10 mouse cellular contexts compared by ENCODE assay signal in the genomic region with DNA sequence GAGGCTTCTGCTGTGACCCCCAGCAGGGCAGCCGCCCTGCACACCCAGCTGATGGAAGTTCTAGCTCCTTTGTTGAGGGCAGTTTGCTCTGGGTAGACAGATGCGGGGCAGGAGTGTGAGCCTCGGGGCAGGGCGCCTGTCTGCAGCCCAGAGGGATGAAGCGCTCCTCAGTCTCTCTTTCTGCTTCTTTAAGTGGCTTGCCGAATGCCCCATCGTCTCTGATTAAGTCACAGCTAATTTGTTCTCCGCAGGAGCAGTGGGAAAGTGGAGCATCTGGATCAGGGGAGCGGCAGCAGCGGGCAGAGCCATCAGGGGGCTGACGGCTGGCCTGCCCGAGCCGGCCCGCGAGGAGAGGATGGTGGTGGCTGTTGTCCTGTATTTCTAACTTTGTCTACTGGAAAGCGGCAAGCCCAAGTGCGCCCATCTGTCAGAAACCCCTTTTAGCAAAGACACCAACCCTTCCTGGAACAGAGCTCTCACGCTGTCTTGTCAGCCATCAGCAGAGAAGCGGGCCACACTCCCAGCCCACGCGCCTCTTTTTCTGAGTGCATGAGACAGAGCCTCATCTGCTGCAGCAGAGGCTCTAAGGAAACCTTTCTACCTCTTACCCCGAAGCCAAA. TPM values are rescaled to one million over a fixed set of nuclear protein-coding genes. Genes with fewer than 3 reads are reported as not detected.
DNase-seq lines count a peak whose midpoint lies in the region; TF ChIP-seq lines count a peak whose summit lies in the region.
"Had no signal": no experiment of that assay in that cellular context is flagged by ENCODE, and none has a peak within 500 bp of the region (broad histone marks: within the 10 kb centered on the region; RNA-seq: fewer than 3 reads in every experiment).

No protein-coding gene starts in this region.

- no peak for TF ChIP-seq CTCF in brain, embryonic 14.5 days (IDR thresholded peaks at IDR 0.05; ENCODE audit: borderline replicate concordance, extremely low read depth, insufficient read depth, insufficient read length)
- TF ChIP-seq CTCF in cerebellum, adult 2 months (IDR thresholded peaks at IDR 0.05; ENCODE audit: borderline replicate concordance, insufficient read depth, low read depth, low read length) = no peak

- DNase-seq in brain, embryonic 14.5 days (ENCODE audit: low read depth) = peak; percentile 34
- peak; percentile 90 to 93 for DNase-seq in frontal cortex, adult 2 months (ENCODE audit: extremely low spot score in 1 of 2, low spot score in 1 of 2)
- DNase-seq in layer of hippocampus, postnatal 10 days (ENCODE audit: low spot score in 2 of 2) = peak; percentile 22 to 36
- DNase-seq in retina, postnatal 1 day = peak; percentile 85
- DNase-seq in kidney, postnatal 36 days = no peak
- no peak for DNase-seq in thymus, postnatal 0 days (ENCODE audit: low spot score)
- no peak for DNase-seq in cerebellum, adult 2 months
- DNase-seq: lung, embryonic 14.5 days had no signal

- H3K4me1 ChIP-seq in cerebellum, adult 2 months (ENCODE audit: control insufficient read depth, insufficient read depth, low read length) = no peaks in the 10 kb centered on the region
- H3K4me1 ChIP-seq: heart, embryonic 10.5 days; limb, embryonic 12.5 days had no signal

- no peaks in the 10 kb centered on the region for H3K27me3 ChIP-seq in cerebellum, adult 2 months (ENCODE audit: control insufficient read depth, insufficient read depth, low read length)
- H3K27me3 ChIP-seq: limb, embryonic 12.5 days had no signal

- H3K27ac ChIP-seq in cerebellum, adult 2 months (ENCODE audit: insufficient read depth, low read length) = no peak overlapping the region
- H3K27ac ChIP-seq: heart, embryonic 10.5 days; limb, embryonic 12.5 days had no signal

- no peak for TF ChIP-seq POLR2A in brain, embryonic 14.5 days (IDR thresholded peaks at IDR 0.05; ENCODE audit: borderline replicate concordance, extremely low read depth, insufficient read depth, insufficient read length, poor library complexity, severe bottlenecking)
- TF ChIP-seq POLR2A in cerebellum, adult 2 months (IDR thresholded peaks at IDR 0.05; ENCODE audit: borderline replicate concordance, insufficient read depth, low read length) = no peak

- WGBS in cerebellum, adult 2 months = 44% methylated on average over 22 of the region's 22 CpGs

- no peak overlapping the region for H3K4me3 ChIP-seq in cerebellum, adult 2 months (replicated peaks; ENCODE audit: insufficient read depth, low read depth, low read length)
- H3K4me3 ChIP-seq: heart, embryonic 10.5 days; limb, embryonic 12.5 days had no signal

RNA-seq across cellular contexts. Expression of gene Adi1, which starts 35.6 kb away (rescaled TPM):
- 15.4 and 15.7 TPM in 2 replicates for polyA plus RNA-seq in brain, embryonic 14.5 days (2012; rRNA removed)
- 34.7 and 35.5 TPM in 2 replicates for polyA plus RNA-seq in frontal cortex, adult 2 months (2012; rRNA removed)
- 10 to 100 TPM; 15.5 to 18.4 TPM for total RNA-seq in layer of hippocampus, postnatal 10 days (2021)
- 75.2 and 77.8 TPM in 2 replicates for polyA plus RNA-seq in thymus, postnatal 0 days (2015; fragmentation: Nextera tagmentation; extraction: Ambion mirVana)
- polyA plus RNA-seq in cerebellum, adult 2 months (2012; rRNA removed) = 60.5 and 67.3 TPM in 2 replicates

RNA-seq across cellular contexts. Expression of gene Trappc12, which starts 39.6 kb away (rescaled TPM):
- polyA plus RNA-seq in brain, embryonic 14.5 days (2012; rRNA removed) = 40.6 and 41.8 TPM in 2 replicates
- 53.6 and 59.9 TPM in 2 replicates for polyA plus RNA-seq in frontal cortex, adult 2 months (2012; rRNA removed)
- 10 to 100 TPM; 45.6 to 47.0 TPM for total RNA-seq in layer of hippocampus, postnatal 10 days (2021)
- polyA plus RNA-seq in thymus, postnatal 0 days (2015; fragmentation: Nextera tagmentation; extraction: Ambion mirVana) = 38.6 and 40.0 TPM in 2 replicates
- 49.4 and 50.8 TPM in 2 replicates for polyA plus RNA-seq in cerebellum, adult 2 months (2012; rRNA removed)

RNA-seq across cellular contexts. Expression of gene Eipr1, which starts 40.9 kb away (rescaled TPM):
- polyA plus RNA-seq in brain, embryonic 14.5 days (2012; rRNA removed) = 57.1 and 59.9 TPM in 2 replicates
- 54.6 and 57.8 TPM in 2 replicates for polyA plus RNA-seq in frontal cortex, adult 2 months (2012; rRNA removed)
- 10 to 100 TPM; 41.6 to 47.7 TPM for total RNA-seq in layer of hippocampus, postnatal 10 days (2021)
- polyA plus RNA-seq in thymus, postnatal 0 days (2015; fragmentation: Nextera tagmentation; extraction: Ambion mirVana) = 50.3 and 57.0 TPM in 2 replicates
- polyA plus RNA-seq in cerebellum, adult 2 months (2012; rRNA removed) = 40.6 and 42.2 TPM in 2 replicates

Comparison
In these comparisons a context has a peak if more than half of its experiments do, and no peak if none do; other contexts are left out.
1. DNase-seq: peak in brain, embryonic 14.5 days (single experiment), frontal cortex, adult 2 months (2 of 2), layer of hippocampus, postnatal 10 days (2 of 2) and retina, postnatal 1 day (single experiment); none in kidney, postnatal 36 days (0 of 2), thymus, postnatal 0 days (single experiment) and cerebellum, adult 2 months (0 of 2).